Mouse (Mus musculus) B cell, adult 67 days (primary cell): Measurements from ENCODE around the gene Pi4k2a. TPM values are rescaled to one million over a fixed set of nuclear protein-coding genes. Genes with fewer than 3 reads are reported as not detected.

ENCODE experiments used
- total RNA-seq, 2 experiments: library from RNA; stranded (reverse); gene quantifications; 4 replicates each; pipeline ENCODE4 v1.2.4; 2023

Pi4k2a gene
- 10 to 100 TPM; 40.8 to 42.0 TPM for total RNA-seq

DNA sequence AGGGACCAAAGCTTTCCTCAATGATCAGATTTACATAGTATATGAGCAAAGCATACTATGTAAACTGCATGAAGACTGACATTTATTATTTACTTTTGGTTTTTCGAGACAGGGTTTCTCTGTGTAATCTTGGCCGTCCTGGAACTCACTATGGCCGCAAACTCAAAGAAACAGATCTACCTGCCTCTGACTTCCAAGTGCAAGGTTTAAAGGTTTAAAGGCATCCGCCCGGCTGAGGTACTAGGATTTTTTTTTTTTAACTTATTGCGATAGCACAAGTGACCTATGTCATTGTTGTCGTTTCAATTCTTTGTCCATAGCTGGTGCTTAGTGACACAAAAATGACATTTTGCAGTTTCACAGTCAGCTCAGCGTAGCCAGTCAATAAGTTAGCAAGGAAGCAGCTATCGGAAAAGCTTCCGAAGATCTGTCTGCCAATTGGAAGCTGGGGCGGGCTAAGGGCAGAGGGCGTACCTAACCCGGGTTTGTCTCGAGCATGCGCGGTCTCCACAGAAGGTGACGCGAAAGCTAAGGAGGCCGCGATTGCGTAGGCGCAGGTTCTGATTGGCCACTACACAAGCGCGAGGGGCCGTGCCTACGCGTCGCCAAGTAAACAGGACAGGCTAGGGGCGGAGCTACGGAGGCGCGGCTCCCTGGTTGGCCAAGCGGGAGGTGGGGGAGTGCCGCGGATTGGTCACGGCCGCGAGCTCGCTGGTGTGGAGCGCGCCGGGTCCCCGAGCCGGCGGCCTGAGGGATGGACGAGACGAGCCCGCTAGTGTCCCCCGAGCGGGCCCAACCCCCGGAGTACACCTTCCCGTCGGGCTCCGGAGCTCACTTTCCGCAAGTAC lies at the start of gene Pi4k2a:
Gene Pi4k2a, plus strand, starts transcription at position 723 of the 848 bp plus-strand sequence.

DNA sequence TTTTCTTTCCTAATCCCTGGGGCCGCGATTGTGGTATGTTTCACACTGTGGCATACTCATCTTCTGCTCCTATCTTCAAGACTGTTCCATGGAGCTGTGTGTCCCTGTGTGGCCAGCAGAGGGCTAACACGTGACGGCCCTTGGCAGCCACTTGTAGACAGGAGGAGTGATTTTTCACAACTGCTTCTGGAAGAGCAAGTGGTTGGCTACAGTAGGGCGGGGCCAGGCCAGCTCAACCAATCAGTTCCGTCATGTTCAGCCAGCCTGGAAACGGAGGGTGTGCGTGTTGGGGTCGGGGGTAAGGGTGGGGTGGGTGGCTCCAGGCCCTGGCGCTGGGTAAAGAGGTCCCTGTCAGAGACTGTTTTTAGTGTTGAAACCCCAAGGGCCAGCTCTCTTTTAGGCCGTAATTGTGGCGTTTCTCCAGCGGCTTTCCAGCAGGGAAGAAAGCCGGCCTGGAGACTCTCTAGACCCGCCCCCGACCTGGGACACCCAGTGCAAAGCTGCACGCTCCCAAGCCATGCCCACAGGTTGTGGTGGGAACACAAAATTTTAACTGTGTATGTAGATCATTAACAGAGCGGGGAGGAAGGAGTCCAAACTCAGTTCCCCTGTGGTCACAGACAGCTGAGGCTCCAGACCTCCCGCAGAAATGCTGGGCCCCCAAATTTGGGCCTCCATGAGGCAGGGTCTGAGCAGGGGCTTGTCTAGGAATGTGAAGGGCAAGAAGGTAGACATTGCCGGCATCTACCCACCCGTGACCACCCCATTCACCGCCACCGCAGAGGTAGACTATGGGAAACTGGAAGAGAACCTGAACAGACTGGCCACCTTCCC lies 44.8 kb upstream of the Pi4k2a start, which contains the start of gene Hoga1:
Gene Hoga1, plus strand, starts transcription at position 342 of the 834 bp plus-strand sequence.

DNA sequence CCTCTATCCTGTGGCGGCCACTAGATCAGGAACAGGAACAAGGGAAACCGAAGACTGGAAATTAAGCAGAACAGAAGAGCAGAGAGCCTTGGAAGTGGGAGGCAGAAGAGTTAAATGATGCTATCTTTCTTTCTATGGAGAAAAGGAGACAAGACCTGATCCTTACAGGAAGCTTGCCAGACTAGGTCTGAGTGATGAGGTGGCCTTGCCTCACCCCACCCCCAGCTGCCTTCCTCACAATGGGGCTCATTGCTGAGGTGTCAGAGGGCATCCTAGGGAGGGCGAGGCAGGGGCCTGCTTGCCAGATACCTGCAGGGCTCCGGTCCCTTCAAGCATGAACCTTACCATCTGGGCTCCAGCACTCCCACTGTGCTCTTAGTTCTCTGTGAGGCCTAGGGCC lies 38.3 kb upstream of the Pi4k2a start, which contains the start of gene 4933411K16Rik:
Gene 4933411K16Rik, plus strand, starts transcription at position 301 of the 400 bp plus-strand sequence.

DNA sequence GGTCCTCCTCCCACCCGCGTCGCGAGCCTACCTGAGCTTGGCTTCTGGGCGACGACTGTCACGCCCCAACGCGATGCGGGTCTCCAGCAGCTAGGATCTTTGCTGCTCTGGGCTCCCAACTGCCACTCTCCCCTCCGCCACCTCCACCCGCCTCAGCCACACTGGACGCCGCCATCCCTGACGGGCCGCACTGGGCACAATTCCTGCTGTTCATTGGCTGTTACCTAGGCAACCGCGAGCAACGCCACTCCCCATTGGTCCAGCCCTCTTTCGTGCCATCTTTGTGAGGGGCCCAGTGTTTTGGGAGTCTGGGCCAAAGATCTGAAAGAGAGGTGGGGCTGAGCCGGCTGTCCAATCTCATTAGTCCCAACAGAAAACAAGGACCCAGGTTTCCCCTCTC lies 4.1 kb upstream of the Pi4k2a start, which contains the start of gene Morn4:
Gene Morn4, minus strand, starts transcription at position 192 of the 400 bp plus-strand sequence.

DNA sequence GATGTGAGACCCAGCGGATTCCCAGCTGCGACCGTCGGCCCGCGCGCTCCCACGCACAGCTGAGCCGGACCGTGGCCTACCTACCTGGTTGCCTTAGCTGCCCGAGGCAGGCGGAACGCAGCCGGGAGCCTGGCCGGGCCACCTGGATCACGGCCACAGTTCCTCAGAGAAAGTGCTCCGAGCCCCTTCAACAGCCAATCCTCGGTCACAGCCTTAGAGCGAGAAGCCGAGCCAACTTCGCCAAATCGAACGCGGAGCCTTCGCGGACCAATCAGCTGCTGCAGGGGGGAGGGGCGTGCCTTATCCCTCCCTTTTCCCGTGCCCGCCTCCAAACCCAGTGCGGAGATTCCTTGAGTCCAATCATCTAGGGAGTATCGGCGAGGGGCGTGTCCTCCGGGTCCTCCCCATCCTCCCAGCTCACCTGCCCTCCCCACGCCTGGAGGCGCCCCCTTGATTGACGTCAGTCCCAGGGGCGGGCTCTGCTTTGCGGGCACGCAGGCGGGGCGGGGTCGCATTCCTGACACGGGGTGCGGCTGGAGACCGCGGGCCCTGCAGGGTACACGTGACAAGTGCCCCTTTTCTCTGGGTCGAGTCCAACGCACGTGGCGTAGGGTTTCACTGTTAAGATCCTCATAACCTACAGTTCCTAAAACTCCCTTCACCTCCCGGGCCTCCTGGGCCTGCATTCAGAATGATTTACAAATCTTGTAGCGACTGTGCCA lies 38.7 kb downstream of the Pi4k2a start, which contains the start of gene Avpi1:
Gene Avpi1, minus strand, starts transcription at position 273 of the 722 bp plus-strand sequence.

DNA sequence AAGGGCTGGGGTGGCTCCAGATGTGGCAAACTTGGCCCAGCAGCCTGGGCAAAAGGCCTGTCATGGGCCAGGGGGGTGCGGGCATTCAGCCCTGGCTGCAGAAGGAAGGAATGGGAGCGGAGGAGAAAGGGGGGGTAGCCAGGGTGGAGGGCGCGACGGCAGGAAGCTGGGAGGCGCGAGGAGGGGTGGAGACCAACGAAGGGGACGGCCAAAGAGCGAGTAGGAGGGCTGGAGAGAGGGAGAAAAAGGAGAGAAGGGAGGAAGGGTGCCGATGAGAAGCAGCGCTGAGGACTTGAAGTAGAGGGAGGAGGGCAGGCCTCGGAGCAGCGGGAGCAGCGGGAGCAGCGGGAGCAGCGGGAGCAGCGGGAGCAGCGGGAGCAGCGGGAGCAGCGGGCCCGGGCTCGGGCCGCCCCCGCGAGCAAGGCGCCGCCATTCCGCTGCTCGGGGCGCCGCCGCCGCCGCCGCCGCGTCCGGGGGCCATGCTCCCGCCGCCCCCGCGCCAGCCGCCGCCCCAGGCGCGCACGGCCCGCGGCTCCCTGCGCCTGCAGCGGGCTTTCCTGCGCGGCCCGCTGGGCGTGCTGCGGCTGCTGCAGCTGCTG lies 57.0 kb downstream of the Pi4k2a start, which contains the start of gene Marveld1:
Gene Marveld1, plus strand, starts transcription at position 231 of the 599 bp plus-strand sequence.

DNA sequence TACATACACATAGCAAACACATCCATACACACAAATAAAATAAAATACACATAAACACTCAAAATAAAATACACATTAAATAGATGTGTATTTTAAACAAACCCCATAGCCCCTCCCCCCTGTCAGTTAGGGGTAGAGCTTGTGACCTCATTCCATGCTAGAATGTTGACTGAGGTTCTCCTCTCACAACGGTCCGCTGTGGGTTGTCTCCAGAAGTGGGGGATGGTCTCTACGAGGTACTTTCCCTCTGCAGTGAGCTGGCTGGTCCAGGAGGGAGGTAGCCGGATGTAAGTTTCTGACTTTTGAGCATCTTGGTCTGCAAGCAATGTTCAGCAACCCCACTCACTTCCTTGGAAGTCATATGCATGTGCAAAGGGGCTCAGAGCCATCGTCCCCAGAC lies 73.5 kb downstream of the Pi4k2a start, which contains the start of gene Zfyve27:
Gene Zfyve27, plus strand, starts transcription at position 188 of the 400 bp plus-strand sequence.

Other genes with a start within 250 kb of the Pi4k2a start
- 10 to 100 TPM; 38.2 to 44.8 TPM for gene Frat2, start 242.3 kb upstream of the Pi4k2a start, total RNA-seq
- gene Rrp12, start 194.3 kb upstream of the Pi4k2a start, total RNA-seq, result 10 to 100 TPM; 25.6 to 27.8 TPM
- gene Pgam1, start 178.5 kb upstream of the Pi4k2a start, total RNA-seq, result 100 to 1,000 TPM; 102 to 106 TPM
- 10 to 100 TPM; 53.8 to 57.0 TPM for gene Exosc1, start 157.0 kb upstream of the Pi4k2a start, total RNA-seq
- gene Zdhhc16, start 157.0 kb upstream of the Pi4k2a start, total RNA-seq, result 10 to 100 TPM; 40.3 to 41.5 TPM
- gene Mms19, start 109.3 kb upstream of the Pi4k2a start, total RNA-seq, result 100 to 1,000 TPM in 1 of 2 experiments, 10 to 100 TPM in 1; 79.2 to 111 TPM
- gene Ubtd1, start 108.7 kb upstream of the Pi4k2a start, total RNA-seq, result 1 to 10 TPM; 8.8 to 9.3 TPM
- not detected for gene Ankrd2, start 54.5 kb upstream of the Pi4k2a start, total RNA-seq
- gene Hoga1, start 44.9 kb upstream of the Pi4k2a start, total RNA-seq, result not detected
- gene 4933411K16Rik, start 38.2 kb upstream of the Pi4k2a start, total RNA-seq, result not detected
- under 1 TPM in 1 of 2 experiments, not detected in 1; 0.29 TPM for gene Morn4, start 4.1 kb upstream of the Pi4k2a start, total RNA-seq
- gene Avpi1, start 38.6 kb downstream of the Pi4k2a start, total RNA-seq, result 1 to 10 TPM; 1.1 to 4.1 TPM
- 1 to 10 TPM in 1 of 2 experiments, under 1 TPM in 1; 0.77 to 1.2 TPM for gene Marveld1, start 56.9 kb downstream of the Pi4k2a start, total RNA-seq
- 10 to 100 TPM; 80.3 to 86.8 TPM for gene Zfyve27, start 73.5 kb downstream of the Pi4k2a start, total RNA-seq
- gene Sfrp5, start 111.8 kb downstream of the Pi4k2a start, total RNA-seq, result not detected
- not detected for gene Golga7b, start 157.1 kb downstream of the Pi4k2a start, total RNA-seq